8 mouse cellular contexts compared by ENCODE assay signal in the genomic region with DNA sequence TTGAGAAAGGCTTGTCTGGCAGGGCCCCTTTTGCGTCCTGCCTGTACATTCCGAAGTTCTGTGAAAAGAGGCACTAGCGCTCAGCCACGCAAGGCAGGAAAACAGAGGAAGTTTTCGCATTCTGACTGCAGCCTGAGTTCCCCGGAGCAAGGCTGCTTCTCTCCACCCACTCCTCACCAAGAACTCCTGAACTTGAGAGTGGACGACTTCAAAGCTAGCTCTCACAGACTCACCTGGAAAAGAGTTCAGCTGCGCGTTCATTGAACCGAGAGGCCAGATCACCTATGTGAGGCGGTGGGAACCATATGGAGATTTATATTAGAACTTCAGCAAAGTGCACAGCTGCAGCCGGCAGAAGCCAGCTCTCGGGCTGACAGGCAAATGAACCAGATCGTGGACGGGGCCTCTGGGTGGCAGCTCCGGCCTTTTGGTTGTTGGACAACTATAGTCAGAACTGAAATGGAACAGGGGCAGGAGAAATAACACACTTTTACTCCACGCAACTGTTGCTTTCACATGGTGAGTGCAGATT.
DNase-seq lines count a peak whose midpoint lies in the region; ATAC-seq and TF ChIP-seq lines count a peak whose summit lies in the region.

No protein-coding gene starts in this region.

- no peaks in the 10 kb centered on the region; the same call in 1 of the 2 replicates for H3K27me3 ChIP-seq in spleen, adult 2 months (ENCODE audit: control insufficient read depth, insufficient read depth, low read length)
- no peaks in the 10 kb centered on the region for H3K27me3 ChIP-seq in forebrain, embryonic 14.5 days (replicated peaks; ENCODE audit: control insufficient read depth, insufficient read depth, low read length)
- no peaks in the 10 kb centered on the region for H3K27me3 ChIP-seq in liver, embryonic 15.5 days
- H3K27me3 ChIP-seq in myocyte (ENCODE audit: control insufficient read depth, insufficient read depth, insufficient read length), result no peaks in the 10 kb centered on the region

- TF ChIP-seq CTCF in spleen, adult 2 months (IDR thresholded peaks at IDR 0.05; ENCODE audit: extremely low read depth, insufficient read depth, insufficient read length, insufficient replicate concordance), result no peak

- peak overlapping the region; percentile 48 for H3K4me3 ChIP-seq in spleen, adult 2 months (ENCODE audit: extremely low read depth, insufficient read depth, insufficient read length)
- peak overlapping the region; percentile 41 for H3K4me3 ChIP-seq in forebrain, embryonic 14.5 days (ENCODE audit: low read depth, low read length)
- peak overlapping the region; percentile 47 for H3K4me3 ChIP-seq in liver, embryonic 15.5 days (replicated peaks)
- H3K4me3 ChIP-seq in myocyte, result peak overlapping the region; percentile 31

- no peak for DNase-seq in spleen, adult 2 months (ENCODE audit: low read depth in 1 of 2, low spot score in 2 of 2)
- no peak for DNase-seq in spleen, adult 12 weeks (ENCODE audit: low spot score)
- peak; percentile 66 for DNase-seq in forebrain, embryonic 14.5 days (ENCODE audit: low spot score)
- peak; percentile 78 to 83 for DNase-seq in heart, postnatal 10 days
- peak; percentile 76 to 85 for DNase-seq in kidney, postnatal 25 days
- peak; percentile 19 for DNase-seq in telencephalon, adult 2 months (ENCODE audit: low read depth, low spot score)

- peak; percentile 59 for ATAC-seq in forebrain, embryonic 14.5 days
- ATAC-seq in liver, embryonic 15.5 days (ENCODE audit: insufficient read depth), result peak; percentile 44

- H3K79me2 ChIP-seq in myocyte (ENCODE audit: control insufficient read depth, insufficient read depth), result no peaks in the 10 kb centered on the region

- peak overlapping the region; percentile 54 for H3K4me2 ChIP-seq in forebrain, embryonic 14.5 days (ENCODE audit: low read length)
- peak overlapping the region; percentile 53 for H3K4me2 ChIP-seq in liver, embryonic 15.5 days
- peak overlapping the region; percentile 78 for H3K4me2 ChIP-seq in myocyte (ENCODE audit: low read depth)

- H3K36me3 ChIP-seq in spleen, adult 2 months (ENCODE audit: control insufficient read depth, insufficient read depth, low read length), result no peaks in the 10 kb centered on the region
- no peaks in the 10 kb centered on the region for H3K36me3 ChIP-seq in forebrain, embryonic 14.5 days (ENCODE audit: control insufficient read depth, insufficient read depth, low read length)
- no peaks in the 10 kb centered on the region for H3K36me3 ChIP-seq in liver, embryonic 15.5 days (replicated peaks)
- no peaks in the 10 kb centered on the region for H3K36me3 ChIP-seq in myocyte (ENCODE audit: control insufficient read depth, insufficient read depth)

- H3K27ac ChIP-seq in spleen, adult 2 months (ENCODE audit: insufficient read depth, low read length), result no peak overlapping the region
- peak overlapping the region; percentile 94 for H3K27ac ChIP-seq in forebrain, embryonic 14.5 days (ENCODE audit: low read depth, low read length)
- peak overlapping the region; percentile 76 for H3K27ac ChIP-seq in liver, embryonic 15.5 days (replicated peaks)

- WGBS in spleen, adult 2 months, result 6% methylated on average over 17 of the region's 17 CpGs
- 2% methylated on average over 17 of the region's 17 CpGs for WGBS in forebrain, embryonic 14.5 days
- 23% methylated on average over 17 of the region's 17 CpGs for WGBS in liver, embryonic 15.5 days (ENCODE audit: insufficient replicate concordance)

- peaks cover 3% of the 10 kb centered on the region; the same call in 1 of the 2 replicates for H3K4me1 ChIP-seq in spleen, adult 2 months (ENCODE audit: control insufficient read depth, insufficient read depth, insufficient read length)
- peaks cover 20% of the 10 kb centered on the region; the same call in 1 of the 2 replicates for H3K4me1 ChIP-seq in forebrain, embryonic 14.5 days (ENCODE audit: control insufficient read depth, insufficient read depth, low read length)
- H3K4me1 ChIP-seq in liver, embryonic 15.5 days (replicated peaks), result no peaks in the 10 kb centered on the region; the same call in 1 of the 2 replicates

- no peak for TF ChIP-seq POLR2A in spleen, adult 2 months (IDR thresholded peaks at IDR 0.05; ENCODE audit: low read depth, low read length)
- no peak for TF ChIP-seq POLR2A in myocyte (IDR thresholded peaks at IDR 0.05; ENCODE audit: insufficient read length, low read depth)

- no peaks in the 10 kb centered on the region for H3K9me3 ChIP-seq in forebrain, embryonic 14.5 days (replicated peaks; ENCODE audit: control insufficient read depth, low read length)
- no peaks in the 10 kb centered on the region for H3K9me3 ChIP-seq in liver, embryonic 15.5 days (replicated peaks)

- H3K9ac ChIP-seq in forebrain, embryonic 14.5 days (ENCODE audit: low read length), result peak overlapping the region; percentile 76
- 0 out of 2 replicates have a peak overlapping the region, but pooled peaks have one; percentile 4 for H3K9ac ChIP-seq in liver, embryonic 15.5 days

- intact Hi-C loops in heart, postnatal 10 days (cut with DNase I), result loop anchor here (2.0 to 5.0 kb wide), 3 partner anchors 77 to 828 kb away; no protein-coding TSS in a partner anchor

- no peak overlapping the region for H3ac ChIP-seq in myocyte (ENCODE audit: control insufficient read depth, insufficient read length)

TF ChIP-seq in myocyte, 11 proteins besides CTCF, POLR2A, EP300 and RAD21:
- TF ChIP-seq REST (IDR thresholded peaks at IDR 0.05; ENCODE audit: insufficient read depth, insufficient read length), result no peak
- no peak for TF ChIP-seq SRF (IDR thresholded peaks at IDR 0.05; ENCODE audit: control insufficient read depth, insufficient read length, low read depth)
- TF ChIP-seq CEBPB (IDR thresholded peaks at IDR 0.05; ENCODE audit: insufficient read depth, poor library complexity, severe bottlenecking), result no peak
- no peak for TF ChIP-seq USF1 (IDR thresholded peaks at IDR 0.05; ENCODE audit: low read depth)
- TF ChIP-seq MYOG (IDR thresholded peaks at IDR 0.05; ENCODE audit: control insufficient read depth in 1 of 3, insufficient read depth in 1 of 3, insufficient read length in 2 of 3, low read depth in 2 of 3), result no peak
- TF ChIP-seq TCF3 (IDR thresholded peaks at IDR 0.05; ENCODE audit: insufficient read length, low read depth), result no peak

Comparison
In these comparisons a context has a peak if more than half of its experiments do, and no peak if none do; other contexts are left out.
1. DNase-seq: peak in forebrain, embryonic 14.5 days (single experiment), heart, postnatal 10 days (2 of 2), kidney, postnatal 25 days (2 of 2) and telencephalon, adult 2 months (single experiment); none in spleen, adult 2 months (0 of 2) and spleen, adult 12 weeks (single experiment).
2. Peak in every context shown above with its lines, with median percentiles within 50 percentile points of each other: H3K4me3 ChIP-seq and H3K4me2 ChIP-seq.